Mouse (Mus musculus) intestine, embryonic 16.5 days (tissue): ENCODE results near the gene Cpne5. TPM values are rescaled to one million over a fixed set of nuclear protein-coding genes. Genes with fewer than 3 reads are reported as not detected.

ENCODE experiments used
- ATAC-seq: fragments of 200-750 bp; cut with Nextera tagmentation; 2 replicates; pipeline ENCODE4 v1.8.0; 2017; ENCODE audit warnings: moderate TSS enrichment, moderate library complexity
- H3K27ac ChIP-seq: fragments of 300-500 bp; sonication (generic); 2 replicates; pipeline ENCODE4 v1.5.1; 2014; ENCODE audit warnings: mild to moderate bottlenecking, low read length
- H3K27me3 ChIP-seq: fragments of 300-500 bp; sonication (generic); replicated peaks from 2 replicates; pipeline ENCODE4 v1.6.1; 2014; ENCODE audit warnings: low read length, control low read depth, mixed read lengths; ENCODE audit not compliant: control insufficient read depth, insufficient read depth
- H3K36me3 ChIP-seq: fragments of 300-500 bp; sonication (generic); 2 replicates; pipeline ENCODE4 v1.6.1; 2014; ENCODE audit warnings: low read length, control low read depth; ENCODE audit not compliant: control insufficient read depth, insufficient read depth
- H3K4me1 ChIP-seq: fragments of 300-500 bp; sonication (generic); 2 replicates; pipeline ENCODE4 v1.6.1; 2014; ENCODE audit warnings: low read length, control low read depth, mixed read lengths; ENCODE audit not compliant: control insufficient read depth, insufficient read depth
- H3K4me2 ChIP-seq: fragments of 300-500 bp; sonication (generic); 2 replicates; pipeline ENCODE4 v1.6.1; 2014; ENCODE audit warnings: low read depth, low read length, control low read depth
- H3K4me3 ChIP-seq: fragments of 300-500 bp; sonication (generic); 2 replicates; pipeline ENCODE4 v1.5.1; 2014; ENCODE audit warnings: mild to moderate bottlenecking, low read length
- H3K9ac ChIP-seq: fragments of 300-500 bp; sonication (generic); 2 replicates; pipeline ENCODE4 v1.6.1; 2014; ENCODE audit warnings: low read depth, low read length
- H3K9me3 ChIP-seq: fragments of 300-500 bp; sonication (generic); 2 replicates; pipeline ENCODE4 v1.6.1; 2016; ENCODE audit warnings: low read length, control low read depth; ENCODE audit not compliant: control insufficient read depth
- WGBS: fragments of 180-500 bp; shearing (Covaris S2); extraction: QIAGEN DNeasy Blood & Tissue Kit; methylation state at CpG from one replicate; pipeline ENCODE4 v1.1.7; 2014; 5-methylcytosine and 5-hydroxymethylcytosine counted together
- polyA plus RNA-seq: library from polyadenylated mRNA; unstranded; fragments of >200 nt; fragmentation: Nextera tagmentation; extraction: Ambion mirVana; gene quantifications from 2 replicates; pipeline ENCODE4 v1.2.1, GENCODE M21; 2015

Cpne5 gene
- polyA plus RNA-seq, 1 experiment from 2014 or later = 5.9 TPM

GRCm38 (mm10) chr17:29249512-29249911, 11.5 kb upstream of the Cpne5 start:
- ATAC-seq = no peak
- WGBS = 64% methylated on average over 9 of the region's 9 CpGs
- no peaks in the 10 kb centered on the region for H3K9me3 ChIP-seq
- H3K27ac ChIP-seq = no peak overlapping the region
- H3K4me2 ChIP-seq = no peak overlapping the region
- H3K27me3 ChIP-seq = no peaks in the 10 kb centered on the region
- H3K4me1 ChIP-seq = peaks cover 20% of the 10 kb centered on the region
- no peak overlapping the region for H3K9ac ChIP-seq
- peaks cover 13% of the 10 kb centered on the region for H3K36me3 ChIP-seq
- H3K4me3 ChIP-seq = no peak overlapping the region

- WGBS = 71% methylated on average over 13 of the region's 13 CpGs
- no peak overlapping the region for H3K9ac ChIP-seq
- H3K27me3 ChIP-seq = no peaks in the 10 kb centered on the region
- H3K36me3 ChIP-seq = peaks cover 8% of the 10 kb centered on the region; the same call in 1 of the 2 replicates
- no peak overlapping the region for H3K4me2 ChIP-seq
- no peak overlapping the region for H3K27ac ChIP-seq
- no peak overlapping the region for H3K4me3 ChIP-seq
- no peaks in the 10 kb centered on the region for H3K9me3 ChIP-seq
- peaks cover 18% of the 10 kb centered on the region for H3K4me1 ChIP-seq
- no peak for ATAC-seq
Observed at GRCm38 (mm10) chr17:29247881-29248280, 9.9 kb upstream of the Cpne5 start.

- peaks cover 14% of the 10 kb centered on the region for H3K4me1 ChIP-seq
- H3K9me3 ChIP-seq = no peaks in the 10 kb centered on the region
- peak; percentile 59 for ATAC-seq
- H3K36me3 ChIP-seq = peaks cover 4% of the 10 kb centered on the region; the same call in 1 of the 2 replicates
- WGBS = 26% methylated on average over 5 of the region's 5 CpGs
- H3K27me3 ChIP-seq = no peaks in the 10 kb centered on the region
- no peak overlapping the region for H3K27ac ChIP-seq
- H3K9ac ChIP-seq = no peak overlapping the region
- no peak overlapping the region for H3K4me3 ChIP-seq
- no peak overlapping the region for H3K4me2 ChIP-seq
Observed at GRCm38 (mm10) chr17:29246602-29247001, 8.6 kb upstream of the Cpne5 start.

- no peaks in the 10 kb centered on the region for H3K27me3 ChIP-seq
- no peaks in the 10 kb centered on the region for H3K36me3 ChIP-seq
- WGBS = 40% methylated on average over 7 of the region's 7 CpGs
- no peak overlapping the region for H3K9ac ChIP-seq
- no peaks in the 10 kb centered on the region for H3K9me3 ChIP-seq
- peak; percentile 43; the same call in 1 of the 2 replicates for ATAC-seq
- no peak overlapping the region for H3K27ac ChIP-seq
- H3K4me1 ChIP-seq = peaks cover 11% of the 10 kb centered on the region; the same call in 1 of the 2 replicates
- no peak overlapping the region for H3K4me2 ChIP-seq
- H3K4me3 ChIP-seq = no peak overlapping the region
Observed at GRCm38 (mm10) chr17:29245725-29246124, 7.8 kb upstream of the Cpne5 start.

- no peaks in the 10 kb centered on the region for H3K36me3 ChIP-seq
- no peak overlapping the region; the same call in 1 of the 2 replicates for H3K9ac ChIP-seq
- H3K9me3 ChIP-seq = no peaks in the 10 kb centered on the region
- no peak overlapping the region for H3K4me2 ChIP-seq
- no peak for ATAC-seq
- peaks cover 11% of the 10 kb centered on the region; the same call in 1 of the 2 replicates for H3K4me1 ChIP-seq
- WGBS = 27% methylated on average over 11 of the region's 12 CpGs
- H3K27me3 ChIP-seq = no peaks in the 10 kb centered on the region
- no peak overlapping the region for H3K27ac ChIP-seq
- H3K4me3 ChIP-seq = no peak overlapping the region
Observed at GRCm38 (mm10) chr17:29244912-29245311, 6.9 kb upstream of the Cpne5 start.

- Histone ChIP-seq H3K27me3 (peaks cover 32% of the 10 kb centered on the region), H3K27ac (no peak overlapping the region), H3K36me3 (no peaks in the 10 kb centered on the region), H3K9me3 (no peaks in the 10 kb centered on the region), H3K9ac (peak overlapping the region; percentile 69), H3K4me3 (peak overlapping the region; percentile 66), H3K4me1 (peaks cover 17% of the 10 kb centered on the region), H3K4me2 (peak overlapping the region; percentile 100)
- 7% methylated on average over 23 of the region's 23 CpGs for WGBS
- peak; percentile 19; the same call in 1 of the 2 replicates for ATAC-seq
Observed at GRCm38 (mm10) chr17:29238421-29238945, 516 bp upstream of the Cpne5 start.

GRCm38 (mm10) chr17:29237267-29237771, 648 bp downstream of the Cpne5 start:
- Histone ChIP-seq H3K4me3 (peak overlapping the region; percentile 66), H3K9me3 (no peaks in the 10 kb centered on the region), H3K4me2 (peak overlapping the region; percentile 100), H3K4me1 (peaks cover 17% of the 10 kb centered on the region), H3K9ac (peak overlapping the region; percentile 69), H3K27me3 (peaks cover 32% of the 10 kb centered on the region), H3K36me3 (no peaks in the 10 kb centered on the region), H3K27ac (no peak overlapping the region)
- 0 out of 2 replicates have a peak, but pooled peaks have one; percentile 6 for ATAC-seq
- WGBS = 1% methylated on average over 32 of the region's 32 CpGs

- Histone ChIP-seq H3K36me3 (no peaks in the 10 kb centered on the region), H3K4me1 (peaks cover 17% of the 10 kb centered on the region), H3K27ac (no peak overlapping the region), H3K4me3 (no peak overlapping the region), H3K27me3 (peaks cover 32% of the 10 kb centered on the region), H3K4me2 (no peak overlapping the region), H3K9ac (no peak overlapping the region), H3K9me3 (no peaks in the 10 kb centered on the region)
- WGBS = 70% methylated on average over 7 of the region's 7 CpGs
- ATAC-seq = no peak
Observed at GRCm38 (mm10) chr17:29236111-29236510, 1.9 kb downstream of the Cpne5 start.

GRCm38 (mm10) chr17:29231109-29231508, 6.9 kb downstream of the Cpne5 start:
- Histone ChIP-seq H3K4me3 (no peak overlapping the region), H3K27ac (no peak overlapping the region), H3K27me3 (peaks cover 4% of the 10 kb centered on the region; the same call in 1 of the 2 replicates), H3K9ac (no peak overlapping the region), H3K4me2 (no peak overlapping the region), H3K9me3 (no peaks in the 10 kb centered on the region), H3K36me3 (no peaks in the 10 kb centered on the region), H3K4me1 (no peaks in the 10 kb centered on the region; the same call in 1 of the 2 replicates)
- no peak for ATAC-seq
- WGBS = 72% methylated on average over 10 of the region's 10 CpGs
